Mouse (Mus musculus) small intestine, adult 2 months (tissue): ENCODE measurements around the gene Spata48.

Experiments used
- CTCF ChIP-seq: fragments of 200-500 bp; IDR thresholded peaks from 2 replicates; pipeline ENCODE4 v1.5.1; 2012; ENCODE audit warnings: low read depth, mild to moderate bottlenecking, control low read depth, inconsistent platforms, low read length, moderate library complexity, mixed read lengths; ENCODE audit not compliant: insufficient replicate concordance, insufficient read length; ENCODE audit errors: extremely low read depth
- POLR2A ChIP-seq: fragments of 200-500 bp; IDR thresholded peaks from 2 replicates; pipeline ENCODE4 v1.6.1; 2012; ENCODE audit warnings: low read depth, mild to moderate bottlenecking, control low read depth, inconsistent platforms, low read length, moderate library complexity

GRCm38 (mm10) chr11:11564266-11565044, 102.6 kb downstream of the Spata48 start:
- TF ChIP-seq CTCF: no peak
- no peak for TF ChIP-seq POLR2A
